Mouse (Mus musculus) left cerebral cortex, postnatal 4 days (tissue): ENCODE measurements around the gene Msh3. TPM values are rescaled to one million over a fixed set of nuclear protein-coding genes. Genes with fewer than 3 reads are reported as not detected.
"Not testable (repeated sequence)": the region's sequence is repeated elsewhere in the genome, so short reads cannot be mapped to it uniquely, and the experiment has no call there.

ENCODE experiments used
- DNase-seq: peaks from one replicate; pipeline ENCODE4 v3.0.0-alpha.2; 2022
- intact Hi-C: fragments of 180-260 bp; cut with DNase I; formaldehyde crosslinking; loops from one replicate; pipeline ENCODE4 v1.15.1; 2025
- total RNA-seq, 2 experiments: library from RNA; stranded (reverse); gene quantifications; 2 replicates each; pipeline ENCODE4 v1.2.3; 2021

The Msh3 gene
- total RNA-seq = 10 to 100 TPM; 33.0 to 36.4 TPM

DNA sequence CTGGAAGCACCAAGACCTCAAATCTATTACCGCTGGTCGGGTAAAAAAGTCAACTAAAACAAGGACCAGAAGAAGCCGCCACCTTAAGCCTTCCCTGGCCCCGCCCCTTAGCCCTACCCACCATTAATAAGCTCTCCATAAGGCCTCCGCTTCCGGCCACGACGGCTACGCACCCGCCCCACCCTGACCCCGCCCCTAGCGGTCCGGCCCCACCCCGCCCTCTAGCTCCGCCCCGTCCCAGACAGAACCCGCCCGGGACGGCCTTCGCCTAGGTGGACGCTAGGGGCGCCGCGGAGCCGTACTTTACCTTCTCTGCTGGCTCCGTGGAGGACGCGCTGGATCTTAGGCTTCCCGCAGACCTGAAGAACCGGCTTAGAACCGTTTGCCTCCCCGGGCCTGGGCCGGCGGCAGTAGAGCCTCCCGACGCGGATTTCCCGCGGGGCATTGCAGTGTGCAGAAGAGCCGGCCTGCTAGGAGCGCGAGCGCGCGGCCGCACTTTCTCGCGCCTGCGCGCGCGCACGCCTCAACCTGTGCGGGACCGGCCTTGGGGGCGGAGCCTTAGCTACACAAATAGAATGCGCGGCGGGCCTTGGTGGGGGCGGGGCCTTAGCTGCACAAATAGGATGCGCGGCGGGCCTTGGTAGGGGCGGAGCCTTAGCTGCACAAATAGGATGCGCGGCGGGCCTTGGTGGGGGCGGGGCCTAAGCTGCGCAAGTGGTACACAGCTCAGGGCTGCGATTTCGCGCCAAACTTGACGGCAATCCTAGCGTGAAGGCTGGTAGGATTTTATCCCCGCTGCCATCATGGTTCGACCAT is at the start of gene Msh3, which contains the start of gene Dhfr:
Gene Msh3, minus strand, starts transcription at position 548 of the 816 bp plus-strand sequence.
Gene Dhfr, plus strand, starts transcription at position 271 of the 816 bp plus-strand sequence.
- intact Hi-C loops = loop anchor here (5.0 kb wide), 2 partner anchors 128 to 388 kb away; partner anchors contain the start of gene Fam151b
- DNase-seq = peak; percentile 99

- intact Hi-C loops = no loop called here
Observed at GRCm38 (mm10) chr13:92403496-92403895, 48.7 kb upstream of the Msh3 start.

DNA sequence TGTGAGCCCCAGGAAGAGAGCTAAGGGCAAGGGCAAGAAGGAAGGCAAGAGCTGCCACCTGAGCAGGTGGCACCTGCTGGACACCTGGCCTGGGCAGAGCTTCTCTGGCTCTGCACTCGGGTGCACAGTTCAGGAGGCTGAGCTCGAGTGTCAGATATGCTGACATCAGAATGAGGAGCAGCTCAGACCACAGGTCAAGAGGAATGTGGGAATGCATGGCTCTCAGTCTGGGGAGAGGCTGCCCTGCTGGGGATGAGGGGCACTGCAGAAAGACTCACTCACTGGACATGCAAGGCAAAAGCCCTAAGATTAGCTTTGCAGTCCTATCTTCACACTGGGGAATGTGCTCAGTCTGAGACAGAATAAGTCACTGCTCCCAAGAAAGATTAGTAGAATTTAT is 47.3 kb upstream of the Msh3 start:
- intact Hi-C loops = no loop called here
- DNase-seq = no peak

More at GRCm38 (mm10) chr13:92403496-92403895, 48.7 kb upstream of the Msh3 start:
- DNase-seq = no peak

DNA sequence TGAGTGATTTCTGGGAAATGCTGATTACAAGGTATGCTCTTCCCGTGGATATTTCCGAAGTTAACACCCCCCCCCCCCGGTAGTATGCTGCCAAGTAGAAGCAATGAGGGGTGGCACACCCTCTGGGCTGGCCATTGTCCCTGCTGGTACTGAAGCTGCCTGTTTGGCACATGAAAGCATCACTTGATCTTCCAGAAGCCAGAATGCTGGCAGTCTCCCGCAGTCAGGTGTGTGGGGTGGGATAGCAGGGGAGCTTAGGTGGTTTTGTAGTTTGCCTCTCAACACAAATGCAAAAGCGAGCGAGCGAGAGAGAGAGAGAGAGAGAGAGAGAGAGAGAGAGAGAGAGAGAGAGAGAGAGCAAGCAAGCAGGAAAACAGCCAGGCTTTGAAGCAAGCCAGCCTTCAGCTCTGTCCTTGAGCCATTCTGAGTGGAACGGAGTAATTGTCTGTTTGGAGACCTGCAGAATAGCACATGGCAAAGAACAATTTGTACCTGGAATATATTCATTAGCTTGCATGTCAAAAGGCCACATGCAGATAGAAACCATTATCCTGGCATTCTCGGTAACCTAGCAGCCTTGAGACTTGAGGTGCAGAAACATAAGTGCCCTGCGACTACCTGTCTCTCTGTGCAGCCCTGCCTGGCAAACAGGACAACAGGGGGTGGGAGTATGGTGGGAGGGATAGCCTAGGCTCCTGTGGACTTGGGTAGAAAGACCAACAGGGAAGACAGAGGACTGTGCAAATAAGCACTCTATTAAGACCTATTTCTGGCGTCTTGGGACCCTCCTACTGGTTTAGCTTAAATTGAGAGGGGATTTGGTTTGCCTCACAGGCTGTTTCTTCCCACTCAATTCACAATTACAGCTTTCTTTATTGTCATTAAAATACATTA is 43.9 kb upstream of the Msh3 start:
- intact Hi-C loops = no loop called here
- DNase-seq = peak; percentile 10

DNA sequence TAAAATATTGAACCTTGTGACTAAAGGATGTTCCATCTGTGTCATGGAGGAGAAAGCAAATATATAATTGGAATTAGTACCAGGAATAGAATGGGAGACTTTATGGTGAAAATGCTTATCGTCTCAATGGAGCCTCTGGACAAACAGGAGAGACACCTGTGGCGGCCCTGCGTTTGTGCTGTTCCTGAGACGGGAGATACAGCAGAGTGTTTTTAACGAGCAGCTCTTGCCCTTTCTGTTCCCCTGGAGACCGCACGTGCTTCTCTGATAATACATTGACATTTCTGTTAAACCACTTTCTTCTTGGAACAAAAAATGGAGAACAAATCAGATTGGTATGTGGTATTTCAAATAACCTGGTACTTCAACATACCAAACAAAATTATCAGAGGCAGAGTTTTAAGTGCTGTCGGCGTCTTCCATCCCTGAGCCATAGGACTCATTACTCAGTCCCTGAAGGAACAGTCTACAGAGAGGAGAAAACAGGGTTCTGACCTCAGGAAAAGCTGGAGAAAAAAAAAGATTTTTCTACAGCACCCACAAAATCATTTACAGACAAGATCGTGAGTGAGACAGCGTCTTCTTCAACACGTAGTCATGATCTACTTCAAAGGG is 38.4 kb upstream of the Msh3 start:
- intact Hi-C loops = no loop called here
- no peak for DNase-seq

DNA sequence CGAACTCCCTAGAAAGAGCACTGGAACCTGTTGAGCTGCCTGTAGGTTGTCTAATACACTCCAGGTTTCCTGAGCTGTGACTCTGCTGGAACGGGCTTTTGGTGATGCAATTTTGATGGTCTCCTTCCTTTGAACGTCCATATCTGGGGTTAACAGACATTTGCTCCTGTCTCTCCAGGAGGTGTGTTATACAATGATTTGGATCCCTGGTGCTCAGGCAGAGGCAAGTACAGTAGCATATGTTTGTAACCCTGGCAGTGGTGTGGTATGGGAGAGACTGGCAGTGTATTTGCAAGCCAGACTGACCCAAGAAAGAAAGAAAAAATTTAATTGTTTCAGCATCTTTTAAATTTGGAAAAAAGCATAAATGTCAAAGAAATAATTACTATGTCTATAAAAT is 32.6 kb upstream of the Msh3 start:
- intact Hi-C loops = no loop called here
- no peak for DNase-seq

DNA sequence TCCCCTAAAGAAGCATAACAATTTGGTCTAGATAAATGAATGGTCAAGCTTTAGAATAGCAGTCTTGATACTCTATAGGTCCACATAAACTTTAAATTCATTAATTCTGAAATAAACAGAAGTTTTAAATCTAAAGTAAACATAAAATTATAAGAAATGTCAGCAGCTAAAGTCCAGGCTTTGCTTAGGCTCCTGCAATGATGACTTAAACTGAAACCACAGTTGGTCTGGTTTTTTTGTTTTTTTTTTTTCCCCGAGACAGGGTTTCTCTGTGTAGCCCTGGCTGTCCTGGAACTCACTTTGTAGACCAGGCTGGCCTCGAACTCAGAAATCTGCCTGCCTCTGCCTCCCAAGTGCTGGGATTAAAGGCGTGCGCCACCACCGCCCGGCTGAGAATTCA is 16.7 kb upstream of the Msh3 start:
- DNase-seq, intact Hi-C loops: not testable (repeated sequence)

GRCm38 (mm10) chr13:92370811-92371210 is 16.0 kb upstream of the Msh3 start:
- intact Hi-C loops = no loop called here
- DNase-seq = no peak

- DNase-seq = no peak
- intact Hi-C loops = no loop called here
Observed at GRCm38 (mm10) chr13:92365312-92365711, 10.5 kb upstream of the Msh3 start.

- intact Hi-C loops = no loop called here
- no peak for DNase-seq
Observed at GRCm38 (mm10) chr13:92361609-92362008, 6.8 kb upstream of the Msh3 start.

- intact Hi-C loops = loop anchor here (5.0 kb wide), 2 partner anchors 125 to 385 kb away; partner anchors contain the start of gene Fam151b
- DNase-seq = no peak
Observed at GRCm38 (mm10) chr13:92357644-92358043, 2.8 kb upstream of the Msh3 start.

- no peak for DNase-seq
- intact Hi-C loops = loop anchor here (5.0 kb wide), 2 partner anchors 126 to 386 kb away; partner anchors contain the start of gene Fam151b
Observed at GRCm38 (mm10) chr13:92356376-92356775, 1.6 kb upstream of the Msh3 start.

DNA sequence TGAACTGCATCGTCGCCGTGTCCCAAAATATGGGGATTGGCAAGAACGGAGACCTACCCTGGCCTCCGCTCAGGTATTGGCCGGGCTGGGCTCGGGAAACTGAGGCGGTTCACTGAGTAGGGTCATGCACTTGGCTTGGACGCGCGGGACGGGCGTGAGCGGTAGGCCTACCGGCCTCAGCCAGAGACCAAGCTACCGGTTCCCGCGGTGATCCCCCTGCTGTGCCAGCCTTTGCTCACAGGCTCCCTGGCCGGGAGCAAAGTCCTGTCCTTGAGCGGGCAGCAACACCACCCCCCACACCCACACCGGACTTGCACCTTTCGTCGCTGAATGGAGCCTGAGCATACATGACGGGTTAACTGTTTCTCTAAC is 455 bp upstream of the Msh3 start:
- intact Hi-C loops = loop anchor here (5.0 kb wide), 2 partner anchors 127 to 387 kb away; partner anchors contain the start of gene Fam151b
- peak; percentile 62 for DNase-seq

DNA sequence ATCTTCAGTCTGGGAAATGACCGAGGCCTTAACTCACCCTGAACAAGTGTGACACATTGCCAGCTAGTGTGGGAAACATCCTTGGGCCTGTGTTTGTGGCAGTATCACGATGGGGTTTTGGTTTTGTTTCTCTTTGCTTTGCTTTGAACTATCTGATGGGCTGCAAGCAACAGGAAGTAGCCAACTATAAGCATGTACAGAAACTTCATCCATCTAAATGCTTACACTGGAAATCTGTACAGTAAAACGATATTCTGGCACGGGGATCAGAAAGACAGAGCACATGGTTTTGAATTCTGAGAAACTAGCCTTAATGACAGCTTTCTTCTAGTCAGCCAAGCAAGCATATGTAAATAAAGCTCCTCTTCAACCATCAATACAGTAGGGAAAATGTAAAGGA is 847 bp downstream of the Msh3 start:
- intact Hi-C loops = no loop called here
- no peak for DNase-seq

DNA sequence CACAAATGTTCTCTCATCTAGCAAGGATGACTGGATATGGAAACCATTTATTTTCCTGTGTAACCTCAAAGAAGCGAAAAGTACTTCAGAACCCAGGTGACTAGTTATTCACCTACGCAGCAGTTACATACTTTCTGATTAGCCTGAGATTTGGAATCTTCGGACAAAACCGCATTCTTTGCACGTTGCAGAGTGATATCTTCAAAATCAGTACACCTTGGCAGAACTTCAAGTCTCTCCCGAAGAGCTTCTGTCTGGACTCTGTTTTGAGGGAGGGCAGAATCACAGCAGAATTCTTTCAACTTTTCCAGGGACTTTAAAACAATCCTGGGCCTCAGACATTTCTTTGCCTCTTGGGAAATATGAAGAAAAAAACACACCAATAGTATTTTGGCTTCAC is 3.7 kb downstream of the Msh3 start:
- no peak for DNase-seq
- intact Hi-C loops = no loop called here

GRCm38 (mm10) chr13:92346338-92346737 is 8.5 kb downstream of the Msh3 start:
- intact Hi-C loops = no loop called here
- DNase-seq = no peak

GRCm38 (mm10) chr13:92344033-92344432 is 10.8 kb downstream of the Msh3 start:
- intact Hi-C loops = no loop called here
- DNase-seq = no peak

GRCm38 (mm10) chr13:92339787-92340186 is 15.0 kb downstream of the Msh3 start:
- no peak for DNase-seq
- intact Hi-C loops = loop anchor here (5.0 kb wide), 2 partner anchors 207 to 427 kb away; partner anchors contain the start of gene Rasgrf2

- DNase-seq = no peak
Observed at GRCm38 (mm10) chr13:92337773-92338462, 16.9 kb downstream of the Msh3 start.

GRCm38 (mm10) chr13:92336857-92337256 is 17.9 kb downstream of the Msh3 start:
- no peak for DNase-seq
- intact Hi-C loops = loop anchor here (5.0 kb wide), 2 partner anchors 205 to 425 kb away; partner anchors contain the start of gene Rasgrf2

More at GRCm38 (mm10) chr13:92337773-92338462, 16.9 kb downstream of the Msh3 start:
- intact Hi-C loops = loop anchor here (5.0 kb wide), 2 partner anchors 206 to 426 kb away; partner anchors contain the start of gene Rasgrf2
